Mouse (Mus musculus) liver, embryonic 14.5 days (tissue): Measurements from ENCODE around the gene Atp6v1d.

Source experiments
- CTCF ChIP-seq: IDR thresholded peaks from 2 replicates; pipeline ENCODE4 v1.5.1; 2016; ENCODE audit warnings: antibody characterized with exemption, low read depth, control low read depth
- EP300 ChIP-seq: IDR thresholded peaks from 2 replicates; pipeline ENCODE4 v1.6.1; 2016; ENCODE audit warnings: antibody characterized with exemption, low read depth

DNA sequence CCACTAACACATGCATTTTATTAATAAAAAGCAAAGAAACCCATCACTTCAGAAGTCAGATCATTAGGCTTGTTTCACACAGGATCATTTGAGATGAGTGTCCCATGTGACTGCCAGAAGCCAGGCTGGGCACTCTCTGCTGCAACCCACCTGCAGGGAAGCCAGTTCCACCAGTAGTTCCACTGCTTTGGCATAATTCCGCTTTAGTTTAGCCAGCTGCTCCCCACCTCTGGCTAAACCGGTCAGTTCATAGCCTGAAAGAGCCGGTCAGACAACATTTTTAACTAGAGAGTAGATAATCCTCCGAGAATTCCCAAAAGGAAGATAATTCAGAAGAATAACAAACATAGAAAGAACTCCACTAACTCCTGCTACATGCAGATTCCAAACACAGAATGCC lies 13.2 kb downstream of the Atp6v1d start:
- TF ChIP-seq CTCF: no peak
- no peak for TF ChIP-seq EP300
